Mouse (Mus musculus): Measurements from ENCODE around the gene Aoc1.

DNA sequence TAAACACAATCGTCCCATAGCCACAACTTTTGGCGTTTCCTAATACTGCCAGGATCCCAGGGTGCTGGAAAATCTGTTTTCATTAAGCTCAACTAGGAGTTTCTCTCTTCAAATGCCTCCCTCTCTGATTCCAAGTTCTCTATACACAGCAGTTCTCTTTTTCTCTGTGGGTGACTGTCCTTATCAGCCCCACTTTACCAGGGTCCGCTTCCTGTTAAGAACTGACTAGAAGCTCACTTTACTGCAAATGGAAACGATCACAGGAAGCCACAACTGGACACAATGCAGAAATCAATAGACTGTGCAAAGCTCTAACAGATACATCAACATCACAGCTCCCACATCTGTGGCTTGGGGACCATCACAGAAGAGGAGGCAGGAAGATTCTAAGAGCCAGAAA is 21.5 kb downstream of the Aoc1 start:
- TF ChIP-seq CTCF (IDR thresholded peaks at IDR 0.05; ENCODE audit: borderline replicate concordance, extremely low read depth, insufficient read depth, insufficient read length) (no peak), POLR2A (IDR thresholded peaks at IDR 0.05; ENCODE audit: borderline replicate concordance, extremely low read depth, insufficient read depth, insufficient read length, poor library complexity, severe bottlenecking) (no peak)
